Mouse (Mus musculus) heart, postnatal 0 days (tissue): Measurements from ENCODE around the gene Adamts6. TPM values are rescaled to one million over a fixed set of nuclear protein-coding genes. Genes with fewer than 3 reads are reported as not detected.

Source experiments
- ATAC-seq: fragments of 200-750 bp; cut with Nextera tagmentation; 2 replicates; pipeline ENCODE4 v1.8.0; 2017; ENCODE audit warnings: low read depth, moderate number of reproducible peaks, moderate library complexity; ENCODE audit not compliant: insufficient read depth
- DNase-seq: peaks from one replicate; pipeline ENCODE4 v3.0.0-alpha.2; 2016; ENCODE audit warnings: low spot score
- H3K27ac ChIP-seq: fragments of 300-500 bp; sonication (generic); 2 replicates; pipeline ENCODE4 v1.5.1; 2014; ENCODE audit warnings: low read depth, mild to moderate bottlenecking
- H3K27me3 ChIP-seq: fragments of 300-500 bp; sonication (generic); 2 replicates; pipeline ENCODE4 v1.6.1; 2014; ENCODE audit warnings: low read length, mixed read lengths; ENCODE audit not compliant: control insufficient read depth, insufficient read depth
- H3K36me3 ChIP-seq: fragments of 300-500 bp; sonication (generic); replicated peaks from 2 replicates; pipeline ENCODE4 v1.6.1; 2014; ENCODE audit warnings: low read length, mixed read lengths; ENCODE audit not compliant: control insufficient read depth, insufficient read depth
- H3K4me1 ChIP-seq: fragments of 300-500 bp; sonication (generic); 2 replicates; pipeline ENCODE4 v1.6.1; 2014; ENCODE audit warnings: antibody characterized with exemption; ENCODE audit not compliant: control insufficient read depth, insufficient read depth
- H3K4me2 ChIP-seq: fragments of 300-500 bp; sonication (generic); 2 replicates; pipeline ENCODE4 v1.6.1; 2014; ENCODE audit warnings: low read depth, mild to moderate bottlenecking, low read length, moderate library complexity
- H3K4me3 ChIP-seq: fragments of 300-500 bp; sonication (generic); 2 replicates; pipeline ENCODE4 v1.5.1; 2014; ENCODE audit warnings: low read depth, low read length
- H3K9ac ChIP-seq: fragments of 300-500 bp; sonication (generic); replicated peaks from 2 replicates; pipeline ENCODE4 v1.6.1; 2014; ENCODE audit warnings: low read depth, low read length, mixed read lengths
- H3K9me3 ChIP-seq: fragments of 300-500 bp; sonication (generic); replicated peaks from 2 replicates; pipeline ENCODE4 v1.6.1; 2016; ENCODE audit warnings: low read length; ENCODE audit not compliant: control insufficient read depth
- CTCF ChIP-seq: IDR thresholded peaks from 2 replicates; pipeline ENCODE4 v1.5.1; 2016; ENCODE audit warnings: antibody characterized with exemption, control low read depth, low read depth
- EP300 ChIP-seq: IDR thresholded peaks from 2 replicates; pipeline ENCODE4 v1.6.1; 2016; ENCODE audit warnings: antibody characterized with exemption, low read depth
- WGBS: fragments of 180-500 bp; shearing (Covaris S2); extraction: QIAGEN DNeasy Blood & Tissue Kit; methylation state at CpG from one replicate; pipeline ENCODE4 v1.1.7; 2014; 5-methylcytosine and 5-hydroxymethylcytosine counted together
- polyA plus RNA-seq: library from polyadenylated mRNA; unstranded; fragments of >200 nt; fragmentation: Nextera tagmentation; extraction: Ambion mirVana; gene quantifications from 2 replicates; pipeline ENCODE4 v1.2.1, GENCODE M21; 2015
- total RNA-seq: library from RNA; depleted of rRNA; stranded (reverse); fragments of >200 nt; gene quantifications from 2 replicates; pipeline ENCODE4 v1.2.3, GENCODE M21; 2014; ENCODE audit warnings: low replicate concordance

The Adamts6 gene
- total and polyA plus RNA-seq, 2 experiments from 2014 or later, result 2.7 to 21.8 TPM

DNA sequence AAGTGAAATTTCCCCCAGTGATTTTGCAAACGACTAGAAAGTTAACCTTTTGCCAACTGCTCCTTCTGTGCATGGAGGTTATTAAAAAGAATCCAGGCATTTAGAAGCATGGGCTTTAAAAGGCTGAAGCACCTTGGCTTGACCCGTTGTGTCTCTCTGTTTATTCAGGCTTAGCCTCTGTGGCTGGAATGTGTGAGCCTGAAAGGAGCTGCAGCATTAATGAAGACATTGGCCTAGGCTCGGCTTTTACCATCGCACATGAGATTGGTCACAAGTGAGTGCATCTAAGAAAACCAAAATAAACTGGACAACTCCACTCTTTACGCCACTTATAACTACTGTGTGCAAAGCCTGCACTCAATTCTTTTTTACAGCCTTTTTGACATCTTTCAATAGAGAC is 65.0 kb downstream of the Adamts6 start:
- DNase-seq (no peak), ATAC-seq (no peak)
- no peaks in the 10 kb centered on the region for H3K4me1 ChIP-seq
- H3K36me3 ChIP-seq, result peaks cover 17% of the 10 kb centered on the region; the same call in 1 of the 2 replicates
- H3K4me3 ChIP-seq, result no peak overlapping the region
- TF ChIP-seq CTCF (no peak), EP300 (no peak)
- WGBS, result 80% methylated on average over 5 of the region's 5 CpGs
- H3K27me3 ChIP-seq, result no peaks in the 10 kb centered on the region
- no peak overlapping the region for H3K9ac ChIP-seq
- no peak overlapping the region for H3K4me2 ChIP-seq
- H3K9me3 ChIP-seq, result no peaks in the 10 kb centered on the region
- no peak overlapping the region for H3K27ac ChIP-seq

DNA sequence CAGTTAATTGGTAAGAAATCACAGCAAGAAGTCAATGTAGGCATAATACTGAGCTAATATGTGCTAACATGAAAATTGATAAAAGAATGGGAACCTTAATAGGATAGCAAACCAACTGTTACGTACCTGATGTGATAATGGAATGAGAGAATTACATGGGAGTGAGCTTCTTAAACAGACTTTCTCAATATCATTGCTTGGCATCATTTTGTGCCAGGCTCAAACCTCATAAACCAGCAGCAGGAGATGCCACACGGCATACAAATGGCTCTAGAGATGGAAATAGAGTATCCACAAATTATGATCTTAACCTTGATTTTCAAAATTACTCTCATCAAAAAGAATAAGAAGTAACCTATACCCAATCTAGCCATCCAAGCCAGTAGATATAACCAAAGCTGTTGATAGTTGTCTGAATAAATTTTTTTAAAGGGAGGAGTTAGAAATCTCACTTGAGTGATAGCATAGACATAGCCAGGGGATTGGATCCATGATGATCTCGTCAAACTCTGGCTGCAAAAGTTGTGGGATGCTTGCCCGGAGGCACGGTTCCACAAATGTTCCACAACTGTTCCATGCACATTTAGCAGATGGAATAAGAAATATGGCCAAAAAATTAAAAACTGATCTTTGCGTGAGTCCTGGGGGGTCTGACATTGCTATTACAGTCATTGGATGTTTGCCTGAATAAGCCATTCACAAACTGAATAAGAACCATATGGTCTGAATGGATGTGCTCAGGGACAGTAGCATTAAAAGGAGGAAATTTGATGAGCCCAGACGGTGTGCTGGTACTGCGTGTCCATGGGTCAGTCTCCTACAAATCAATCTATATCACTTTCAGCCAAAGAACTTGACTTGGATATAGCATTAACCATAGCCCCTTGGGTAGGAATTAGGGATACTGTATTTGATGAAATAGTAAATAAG is 106.1 kb downstream of the Adamts6 start:
- WGBS, result 87% methylated on average over 8 of the region's 8 CpGs
- Histone ChIP-seq H3K9me3 (no peaks in the 10 kb centered on the region), H3K4me2 (no peak overlapping the region), H3K4me1 (no peaks in the 10 kb centered on the region), H3K4me3 (no peak overlapping the region), H3K27me3 (no peaks in the 10 kb centered on the region), H3K36me3 (peaks cover 3% of the 10 kb centered on the region; the same call in 1 of the 2 replicates), H3K9ac (no peak overlapping the region), H3K27ac (no peak overlapping the region)
- no peak for ATAC-seq
- no peak for DNase-seq
- TF ChIP-seq EP300 (no peak), CTCF (no peak)

DNA sequence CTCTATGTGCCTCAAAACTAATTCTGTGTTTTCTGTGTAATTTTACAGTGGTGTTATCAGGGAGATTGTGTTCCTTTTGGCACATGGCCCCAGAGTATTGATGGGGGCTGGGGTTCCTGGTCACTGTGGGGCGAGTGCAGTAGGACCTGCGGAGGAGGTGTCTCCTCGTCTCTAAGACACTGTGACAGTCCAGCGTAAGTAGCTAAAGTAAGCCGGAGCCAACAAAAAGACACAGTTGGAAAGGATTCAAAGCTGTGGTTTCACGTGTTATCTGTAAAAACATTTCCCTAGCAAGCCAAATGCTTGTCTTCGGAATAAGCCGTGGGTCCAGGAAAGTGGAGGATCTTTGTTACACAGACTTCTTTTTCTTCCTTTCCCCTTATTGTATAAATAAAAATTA is 110.2 kb downstream of the Adamts6 start:
- H3K4me2 ChIP-seq, result no peak overlapping the region
- no peaks in the 10 kb centered on the region for H3K9me3 ChIP-seq
- H3K4me3 ChIP-seq, result no peak overlapping the region
- H3K9ac ChIP-seq, result no peak overlapping the region
- 49% methylated on average over 8 of the region's 8 CpGs for WGBS
- H3K4me1 ChIP-seq, result no peaks in the 10 kb centered on the region
- TF ChIP-seq CTCF, result no peak
- no peaks in the 10 kb centered on the region for H3K27me3 ChIP-seq
- ATAC-seq, result no peak
- H3K27ac ChIP-seq, result no peak overlapping the region
- peak; percentile 25 for DNase-seq
- peaks cover 18% of the 10 kb centered on the region for H3K36me3 ChIP-seq

DNA sequence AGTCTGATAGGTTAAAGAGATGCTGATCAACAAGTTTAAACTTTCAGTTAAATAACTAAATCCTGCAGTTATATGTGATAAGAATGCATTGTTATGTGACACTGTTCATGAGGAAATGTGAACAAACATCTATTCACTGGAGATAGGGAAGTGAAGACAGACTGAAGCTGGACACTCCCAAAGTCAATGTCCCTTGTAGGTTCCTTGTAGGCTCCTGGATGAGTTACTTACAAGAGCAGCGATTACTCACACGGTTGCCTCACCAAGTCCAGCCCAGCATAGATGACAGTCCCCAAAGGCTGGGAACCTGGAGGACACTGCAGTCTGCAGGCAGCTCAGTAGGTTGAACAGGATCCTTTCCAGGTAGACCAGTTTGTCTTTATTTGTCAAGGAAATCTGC is 145.1 kb downstream of the Adamts6 start:
- Histone ChIP-seq H3K36me3 (peaks cover 5% of the 10 kb centered on the region; the same call in 1 of the 2 replicates), H3K4me3 (no peak overlapping the region), H3K9me3 (no peaks in the 10 kb centered on the region), H3K9ac (no peak overlapping the region), H3K4me1 (no peaks in the 10 kb centered on the region), H3K27me3 (no peaks in the 10 kb centered on the region), H3K27ac (no peak overlapping the region), H3K4me2 (no peak overlapping the region)
- ATAC-seq (no peak), DNase-seq (no peak)
- WGBS, result 71% methylated on average over 2 of the region's 2 CpGs
- TF ChIP-seq EP300 (no peak), CTCF (no peak)

DNA sequence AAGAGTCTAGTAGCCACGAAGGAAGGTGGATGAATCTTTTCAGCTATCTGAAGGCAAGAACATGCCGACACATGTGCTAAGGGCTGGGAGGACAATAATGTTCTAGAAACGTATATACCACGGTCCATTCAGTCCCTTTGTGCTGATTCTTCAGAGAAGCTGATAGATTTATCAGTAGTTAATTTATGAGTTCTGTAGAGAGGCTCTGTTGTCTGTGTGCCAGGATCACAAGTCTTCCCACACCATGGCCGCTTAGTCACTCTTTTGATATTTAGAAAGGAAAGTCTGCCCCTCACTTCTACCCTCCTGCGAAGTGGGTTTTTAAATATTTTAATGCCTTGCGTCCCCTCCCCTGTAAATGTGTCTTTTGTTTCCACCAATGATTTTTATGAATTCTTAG is 154.9 kb downstream of the Adamts6 start:
- Histone ChIP-seq H3K9me3 (no peaks in the 10 kb centered on the region), H3K4me3 (no peak overlapping the region), H3K4me2 (no peak overlapping the region), H3K27me3 (no peaks in the 10 kb centered on the region), H3K9ac (no peak overlapping the region), H3K36me3 (peaks cover 28% of the 10 kb centered on the region), H3K4me1 (no peaks in the 10 kb centered on the region), H3K27ac (no peak overlapping the region)
- no peak for DNase-seq
- TF ChIP-seq EP300 (no peak), CTCF (no peak)
- ATAC-seq, result no peak
- 82% methylated on average over 7 of the region's 7 CpGs for WGBS

DNA sequence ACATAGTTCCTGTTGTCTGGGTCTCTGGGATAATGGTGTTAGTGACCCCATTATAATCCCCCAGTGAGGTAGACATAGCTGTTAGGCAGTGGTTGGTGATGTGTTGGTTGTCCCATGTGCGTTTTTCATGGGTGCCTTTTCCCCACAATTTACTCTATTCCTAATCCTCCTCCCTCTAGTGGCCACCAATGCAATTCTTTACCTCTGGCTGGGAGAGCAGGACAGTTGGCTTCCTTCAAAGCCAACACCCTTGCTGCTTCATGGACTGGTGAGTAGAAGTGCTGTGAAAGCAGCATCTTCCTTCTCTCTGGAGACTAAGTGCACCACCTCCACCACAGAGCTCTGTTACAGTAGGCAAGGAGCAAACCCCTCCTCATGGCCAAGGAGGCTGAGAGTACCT is 157.8 kb downstream of the Adamts6 start:
- TF ChIP-seq EP300 (no peak), CTCF (peak; percentile 18)
- Histone ChIP-seq H3K27ac (no peak overlapping the region), H3K36me3 (peaks cover 34% of the 10 kb centered on the region), H3K4me3 (no peak overlapping the region), H3K27me3 (no peaks in the 10 kb centered on the region), H3K9ac (no peak overlapping the region), H3K9me3 (no peaks in the 10 kb centered on the region), H3K4me1 (no peaks in the 10 kb centered on the region), H3K4me2 (no peak overlapping the region)
- WGBS, result 55% methylated on average over 1 of the region's 1 CpGs
- no peak for ATAC-seq
- no peak for DNase-seq
